ENCODE assay signal across 21 mouse cellular contexts in genomic region chr2:124444199-124444598, GRCm38 (mm10).
"Had no signal": no experiment of that assay in that cellular context is flagged by ENCODE, and none has a peak within 500 bp of the region (broad histone marks: within the 10 kb centered on the region; RNA-seq: fewer than 3 reads in every experiment).

No protein-coding gene starts in this region.

- H3K27me3 ChIP-seq: intestine, embryonic 15.5 days; kidney, embryonic 15.5 days; liver, embryonic 12.5 days; liver, embryonic 15.5 days had no signal

- H3K9ac ChIP-seq: intestine, embryonic 15.5 days; kidney, embryonic 15.5 days; liver, embryonic 12.5 days; liver, embryonic 15.5 days had no signal

- H3K4me1 ChIP-seq: intestine, embryonic 15.5 days; kidney, embryonic 15.5 days; liver, embryonic 12.5 days; liver, embryonic 15.5 days had no signal

- H3K27ac ChIP-seq: intestine, embryonic 15.5 days; kidney, embryonic 15.5 days; left cerebral cortex, adult 2 months; liver, embryonic 12.5 days; liver, embryonic 15.5 days; stomach, postnatal 0 days had no signal

- DNase-seq: kidney, adult 11 months; kidney, adult 8-10 months; kidney, postnatal 10 days; kidney, postnatal 36 days; layer of hippocampus, postnatal 36 days; lung, adult 18-20 months; lung, postnatal 14 days; midbrain, embryonic 14.5 days; right cerebral cortex, adult 18-20 months; right cerebral cortex, postnatal 14 days; right cerebral cortex, postnatal 4 days; thymus, adult 2 months; thymus, postnatal 14 days; thymus, postnatal 4 days had no signal

- ATAC-seq: intestine, embryonic 15.5 days; liver, embryonic 12.5 days had no signal

- H3K36me3 ChIP-seq: intestine, embryonic 15.5 days; kidney, embryonic 15.5 days; liver, embryonic 12.5 days; liver, embryonic 15.5 days had no signal

- H3K4me2 ChIP-seq: intestine, embryonic 15.5 days; kidney, embryonic 15.5 days; liver, embryonic 12.5 days; liver, embryonic 15.5 days; midbrain, embryonic 11.5 days had no signal

- H3K9me3 ChIP-seq: intestine, embryonic 15.5 days; kidney, embryonic 15.5 days; liver, embryonic 12.5 days; liver, embryonic 15.5 days had no signal

- H3K4me3 ChIP-seq: intestine, embryonic 15.5 days; kidney, embryonic 15.5 days; left cerebral cortex, adult 2 months; liver, embryonic 12.5 days; liver, embryonic 15.5 days had no signal
